Mouse (Mus musculus) forebrain, embryonic 14.5 days (tissue): ENCODE measurements around the gene Gm20075. TPM values are rescaled to one million over a fixed set of nuclear protein-coding genes. Genes with fewer than 3 reads are reported as not detected.
A peak's percentile ranks its signal among the peaks of the same experiment; 100 is the strongest.
"Not testable (repeated sequence)": the region's sequence is repeated elsewhere in the genome, so short reads cannot be mapped to it uniquely, and the experiment has no call there.

Source experiments
- ATAC-seq: fragments of 200-750 bp; cut with Nextera tagmentation; 2 replicates; pipeline ENCODE4 v1.8.0; 2017; ENCODE audit warnings: mild to moderate bottlenecking, moderate library complexity
- DNase-seq: peaks from one replicate; pipeline ENCODE4 v3.0.0-alpha.2; 2015; ENCODE audit warnings: low spot score
- H3K27ac ChIP-seq: fragments of 300-500 bp; sonication (generic); 2 replicates; pipeline ENCODE4 v1.5.1; 2014; ENCODE audit warnings: low read depth, mild to moderate bottlenecking, control low read depth, low read length, moderate library complexity
- H3K27me3 ChIP-seq: fragments of 300-500 bp; sonication (generic); replicated peaks from 2 replicates; pipeline ENCODE4 v1.6.1; 2014; ENCODE audit warnings: low read length, control low read depth, mixed read lengths; ENCODE audit not compliant: control insufficient read depth, insufficient read depth
- H3K36me3 ChIP-seq: fragments of 300-500 bp; sonication (generic); 2 replicates; pipeline ENCODE4 v1.6.1; 2014; ENCODE audit warnings: low read length, control low read depth; ENCODE audit not compliant: control insufficient read depth, insufficient read depth
- H3K4me1 ChIP-seq: fragments of 300-500 bp; sonication (generic); 2 replicates; pipeline ENCODE4 v1.6.1; 2014; ENCODE audit warnings: antibody characterized with exemption, low read length, control low read depth; ENCODE audit not compliant: control insufficient read depth, insufficient read depth
- H3K4me2 ChIP-seq: fragments of 300-500 bp; sonication (generic); 2 replicates; pipeline ENCODE4 v1.6.1; 2014; ENCODE audit warnings: mild to moderate bottlenecking, control low read depth, low read length
- H3K4me3 ChIP-seq: fragments of 300-500 bp; sonication (generic); 2 replicates; pipeline ENCODE4 v1.5.1; 2014; ENCODE audit warnings: low read depth, low read length, control low read depth
- H3K9ac ChIP-seq: fragments of 300-500 bp; sonication (generic); 2 replicates; pipeline ENCODE4 v1.6.1; 2014; ENCODE audit warnings: mild to moderate bottlenecking, low read length, control low read depth, moderate library complexity
- H3K9me3 ChIP-seq: fragments of 300-500 bp; sonication (generic); replicated peaks from 2 replicates; pipeline ENCODE4 v1.6.1; 2016; ENCODE audit warnings: low read length, control low read depth, mixed read lengths; ENCODE audit not compliant: control insufficient read depth
- WGBS: fragments of 180-500 bp; shearing (Covaris S2); extraction: QIAGEN DNeasy Blood & Tissue Kit; methylation state at CpG from one replicate; pipeline ENCODE4 v1.1.7; 2014; 5-methylcytosine and 5-hydroxymethylcytosine counted together
- polyA plus RNA-seq: library from polyadenylated mRNA; unstranded; fragments of >200 nt; fragmentation: Nextera tagmentation; extraction: Ambion mirVana; gene quantifications from 2 replicates; pipeline ENCODE4 v1.2.1, GENCODE M21; 2014

Gene Gm20075
- polyA plus RNA-seq, 1 experiment from 2014 or later, result 39.5 TPM

DNA sequence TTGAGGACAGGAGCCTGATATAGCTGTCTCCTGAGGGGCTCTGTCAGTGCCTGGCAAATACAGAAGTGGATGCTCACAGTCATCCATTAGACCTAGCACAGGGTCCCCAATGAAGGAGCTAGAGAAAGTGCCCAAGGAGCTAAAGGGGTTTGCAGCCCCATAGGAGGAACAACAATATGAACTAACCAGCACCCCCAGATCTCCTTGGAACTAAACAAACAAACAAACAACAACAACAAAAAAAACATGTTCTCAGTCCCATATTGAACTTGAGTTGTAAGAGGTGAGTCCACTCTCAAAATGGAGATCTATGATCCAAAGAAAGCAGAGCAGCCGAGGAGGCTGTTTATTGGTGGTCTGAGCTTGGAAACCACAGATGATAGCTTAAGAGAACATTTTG, 578 bp upstream of the Gm20075 start, which contains the start of gene Gm17190:
Gene Gm17190 (plus strand): TSS at position 301 of the 400 bp plus-strand sequence.
- ATAC-seq, H3K4me2 ChIP-seq, H3K27me3 ChIP-seq, H3K9ac ChIP-seq, H3K36me3 ChIP-seq, H3K4me3 ChIP-seq, DNase-seq, H3K4me1 ChIP-seq, H3K27ac ChIP-seq, H3K9me3 ChIP-seq: not testable (repeated sequence)
- WGBS, result 97% methylated on average over 1 of the region's 1 CpGs

DNA sequence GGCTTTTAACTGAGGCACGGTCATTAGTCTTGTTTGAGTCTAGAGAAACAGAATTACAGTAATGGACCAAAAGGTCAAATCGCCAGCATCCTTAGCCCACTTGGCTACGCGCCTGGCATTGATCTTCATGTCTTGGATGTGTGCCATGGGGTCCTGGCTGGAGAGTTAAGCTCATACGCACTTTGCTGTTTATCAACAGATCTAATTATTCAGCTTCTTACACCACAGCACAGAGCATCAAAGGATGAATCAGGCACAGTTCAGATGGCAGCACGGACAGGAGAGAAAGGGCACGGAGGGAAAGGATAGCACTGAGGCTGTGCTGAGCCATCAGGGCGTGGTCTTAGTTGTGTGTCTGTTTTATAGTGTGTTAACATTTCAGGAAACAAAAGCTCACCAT, 7.6 kb downstream of the Gm20075 start:
- Histone ChIP-seq H3K36me3 (no peaks in the 10 kb centered on the region), H3K27me3 (no peaks in the 10 kb centered on the region), H3K4me2 (no peak overlapping the region), H3K9me3 (no peaks in the 10 kb centered on the region), H3K9ac (no peak overlapping the region), H3K27ac (no peak overlapping the region), H3K4me3 (no peak overlapping the region), H3K4me1 (peaks cover 4% of the 10 kb centered on the region)
- WGBS, result 32% methylated on average over 8 of the region's 8 CpGs
- ATAC-seq (no peak), DNase-seq (peak; percentile 46)

DNA sequence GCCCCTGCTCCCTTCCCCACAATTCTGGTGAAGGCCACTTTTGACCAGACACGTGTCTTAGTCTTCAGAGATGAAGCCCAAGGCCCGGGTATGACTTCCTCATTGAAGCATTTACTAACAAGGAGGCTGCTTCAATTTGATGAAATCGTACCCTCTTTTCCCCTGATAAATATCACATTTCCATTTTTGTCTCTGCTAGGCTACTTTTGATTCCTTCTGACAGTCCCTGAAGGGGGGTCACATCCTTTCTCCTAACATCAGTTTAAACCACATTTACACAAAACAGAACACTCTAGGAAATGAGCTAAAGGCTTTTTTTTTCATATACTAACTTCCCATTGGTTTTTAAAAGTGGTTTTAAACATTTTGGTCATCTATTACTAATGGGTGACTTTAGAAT, 28.4 kb downstream of the Gm20075 start:
- no peak overlapping the region for H3K9ac ChIP-seq
- DNase-seq, result no peak
- H3K4me1 ChIP-seq, result no peaks in the 10 kb centered on the region
- H3K9me3 ChIP-seq, result no peaks in the 10 kb centered on the region
- 90% methylated on average over 3 of the region's 3 CpGs for WGBS
- H3K36me3 ChIP-seq, result no peaks in the 10 kb centered on the region
- H3K4me2 ChIP-seq, result no peak overlapping the region
- no peak overlapping the region for H3K27ac ChIP-seq
- H3K27me3 ChIP-seq, result no peaks in the 10 kb centered on the region
- no peak overlapping the region for H3K4me3 ChIP-seq
- no peak for ATAC-seq

DNA sequence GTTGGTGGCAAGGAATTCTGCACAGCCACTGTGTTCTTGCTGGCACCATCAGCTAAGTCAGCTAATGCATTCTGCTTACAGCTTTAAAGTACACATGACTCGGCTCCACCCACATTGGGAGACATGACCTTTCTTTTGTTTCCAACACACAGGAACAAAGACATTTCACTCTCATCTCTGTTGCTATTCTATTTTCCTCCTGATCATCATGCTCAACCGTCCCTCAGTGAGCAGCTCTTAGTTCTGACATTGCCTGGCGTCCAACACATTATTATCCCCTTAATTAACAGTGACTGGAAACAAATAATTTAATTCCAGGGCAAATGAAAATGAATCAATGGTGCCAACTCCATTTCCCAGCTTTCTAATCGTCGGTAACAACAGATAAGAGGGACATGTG, 35.8 kb downstream of the Gm20075 start:
- H3K36me3 ChIP-seq, result no peaks in the 10 kb centered on the region
- H3K9ac ChIP-seq, result no peak overlapping the region
- no peak overlapping the region for H3K4me3 ChIP-seq
- no peak overlapping the region for H3K4me2 ChIP-seq
- H3K9me3 ChIP-seq, result no peaks in the 10 kb centered on the region
- ATAC-seq, result no peak
- whole genome bisulfite sequencing, result 39% methylated on average over 5 of the region's 5 CpGs
- H3K27me3 ChIP-seq, result no peaks in the 10 kb centered on the region
- H3K27ac ChIP-seq, result no peak overlapping the region
- H3K4me1 ChIP-seq, result 0 out of 2 replicates have a peak, but pooled peaks cover 4% of the 10 kb centered on the region
- DNase-seq, result peak; percentile 44

DNA sequence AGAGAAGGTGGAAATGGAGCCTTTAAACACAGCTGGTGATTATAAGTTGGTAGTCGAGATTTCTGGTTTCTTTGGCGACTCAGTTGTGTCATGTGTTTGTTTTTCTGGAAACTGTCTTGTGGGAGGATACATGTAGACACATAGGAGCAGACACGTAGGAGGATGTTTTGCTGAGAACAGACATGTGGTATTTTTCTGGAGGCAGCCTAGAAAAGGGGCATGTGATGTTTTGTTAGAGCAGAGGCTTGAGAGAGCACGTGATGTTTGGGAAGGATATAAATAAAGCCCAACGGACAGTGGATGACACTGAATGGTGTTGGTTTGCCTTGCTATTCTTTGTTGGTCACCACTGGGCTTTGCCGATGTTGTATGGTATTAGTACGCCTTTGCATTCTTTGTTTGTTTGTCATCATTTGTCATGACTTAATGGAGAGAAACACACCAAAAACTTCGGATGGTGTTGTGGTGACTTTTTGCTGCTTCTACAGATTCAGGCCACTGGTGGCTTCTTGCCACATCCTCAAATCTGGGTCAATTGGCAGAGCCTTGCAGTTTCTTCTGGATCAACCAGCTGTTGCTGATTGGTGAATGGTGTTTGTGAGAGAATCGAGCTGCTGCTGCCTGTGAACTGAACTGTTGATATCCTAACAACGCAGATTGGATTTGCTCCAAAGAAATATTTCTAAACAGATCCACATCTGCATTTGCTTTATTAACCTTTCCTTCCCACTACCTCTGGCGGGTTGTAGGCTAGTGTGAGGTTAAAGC, 40.7 kb downstream of the Gm20075 start:
- DNase-seq (no peak), ATAC-seq (no peak)
- H3K27ac ChIP-seq, result no peak overlapping the region
- no peak overlapping the region for H3K4me3 ChIP-seq
- H3K36me3 ChIP-seq, result no peaks in the 10 kb centered on the region
- WGBS, result 85% methylated on average over 11 of the region's 11 CpGs
- no peaks in the 10 kb centered on the region for H3K27me3 ChIP-seq
- 0 out of 2 replicates have a peak, but pooled peaks cover 4% of the 10 kb centered on the region for H3K4me1 ChIP-seq
- no peaks in the 10 kb centered on the region for H3K9me3 ChIP-seq
- H3K4me2 ChIP-seq, result no peak overlapping the region
- H3K9ac ChIP-seq, result no peak overlapping the region

DNA sequence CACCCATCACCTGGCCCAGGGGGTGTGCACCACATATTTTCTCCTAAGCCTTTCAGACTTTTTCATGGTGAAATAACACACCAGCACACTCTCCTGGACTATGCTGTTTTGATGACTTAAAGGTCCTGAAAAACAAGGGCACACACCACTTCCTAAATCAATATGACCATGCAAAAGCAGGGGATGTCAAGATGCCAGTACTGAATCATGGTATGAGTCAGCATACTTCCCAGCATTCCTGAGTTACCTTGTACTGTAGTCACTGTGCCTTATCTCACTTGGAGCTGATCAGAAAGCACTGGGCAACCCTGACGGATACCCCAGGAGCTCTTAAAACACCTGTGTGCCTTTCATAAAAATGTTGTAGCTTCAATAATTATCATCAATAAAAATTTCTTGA, 41.6 kb downstream of the Gm20075 start:
- Histone ChIP-seq H3K4me1 (no peaks in the 10 kb centered on the region), H3K27ac (no peak overlapping the region), H3K9ac (no peak overlapping the region), H3K4me3 (no peak overlapping the region), H3K9me3 (no peaks in the 10 kb centered on the region), H3K4me2 (no peak overlapping the region), H3K36me3 (no peaks in the 10 kb centered on the region), H3K27me3 (no peaks in the 10 kb centered on the region)
- ATAC-seq, result no peak
- no peak for DNase-seq
- 94% methylated on average over 1 of the region's 1 CpGs for WGBS

DNA sequence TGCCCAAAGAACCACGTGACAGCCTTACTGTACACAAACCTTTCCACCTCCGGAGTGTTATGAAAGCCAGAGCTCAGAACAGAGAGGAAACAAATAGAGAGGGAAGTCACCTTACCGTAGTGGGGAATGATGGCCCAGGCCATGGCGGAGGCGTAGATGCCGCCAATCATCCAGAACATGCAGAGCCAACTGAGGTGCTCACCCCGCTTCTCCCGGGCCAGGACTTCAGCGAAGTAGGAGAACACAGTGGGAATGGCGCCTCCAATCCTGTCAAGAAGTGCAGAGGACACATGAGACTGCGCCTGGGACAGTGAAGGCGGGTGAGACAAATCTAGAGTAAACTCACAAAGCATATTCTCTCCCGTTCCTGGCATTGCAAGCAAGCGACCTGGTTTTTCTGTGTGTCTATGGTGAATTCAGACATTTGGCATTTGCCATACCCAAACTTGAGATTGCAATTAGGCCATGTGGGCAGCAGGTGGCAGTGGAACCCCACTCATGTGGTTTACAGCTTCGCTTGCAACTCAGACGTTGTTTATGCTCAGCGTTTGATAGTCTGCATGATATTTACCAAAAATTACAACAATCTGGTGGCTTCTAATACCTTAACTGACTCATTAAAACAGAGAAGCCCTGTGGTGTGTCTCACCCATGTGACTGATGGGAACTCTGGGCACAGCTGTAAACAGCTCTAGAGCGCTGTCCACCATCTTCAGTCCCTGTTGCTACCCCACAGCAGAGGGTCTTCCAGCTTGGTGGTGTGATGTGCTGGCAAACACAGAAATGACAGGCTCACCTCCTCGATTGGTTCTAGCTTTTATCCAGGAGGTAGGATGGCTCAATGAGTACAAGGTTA, 50.6 kb downstream of the Gm20075 start:
- 59% methylated on average over 19 of the region's 19 CpGs for WGBS
- Histone ChIP-seq H3K36me3 (no peaks in the 10 kb centered on the region), H3K9me3 (no peaks in the 10 kb centered on the region), H3K4me2 (no peak overlapping the region), H3K4me1 (no peaks in the 10 kb centered on the region), H3K4me3 (no peak overlapping the region), H3K9ac (no peak overlapping the region), H3K27me3 (no peaks in the 10 kb centered on the region), H3K27ac (no peak overlapping the region)
- ATAC-seq (peak; percentile 50; the same call in 1 of the 2 replicates), DNase-seq (peak; percentile 81)
